Mouse (Mus musculus): ENCODE data around the gene Pitpnm3. TPM values are rescaled to one million over a fixed set of nuclear protein-coding genes. Genes with fewer than 3 reads are reported as not detected.

The Pitpnm3 gene
- polyA plus RNA-seq, 1 experiment from 2014 or later: 0.89 TPM

DNA sequence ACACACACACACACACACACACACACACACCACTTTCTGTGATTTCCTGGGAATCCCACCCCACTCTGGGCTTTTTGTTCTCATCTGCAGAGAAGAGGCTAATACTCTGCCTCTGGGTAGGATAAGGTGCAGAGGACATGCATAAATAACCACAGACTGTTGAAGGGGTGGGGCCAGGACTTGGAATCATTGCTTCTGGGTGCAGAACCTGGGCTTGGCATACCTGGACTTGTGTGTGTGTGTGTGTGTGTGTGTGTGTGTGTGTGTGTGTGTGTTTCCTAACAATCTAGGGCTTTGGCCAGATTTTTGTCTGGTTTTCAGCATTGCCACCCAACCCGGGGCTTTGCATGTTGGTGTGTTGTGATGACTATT, 10.3 kb upstream of the Pitpnm3 start:
- Histone ChIP-seq H3K27ac (replicated peaks; ENCODE audit: low read depth, low read length) (no peak overlapping the region; the same call in 1 of the 2 replicates), H3K4me1 (ENCODE audit: control insufficient read depth, insufficient read depth, low read length) (peaks cover 25% of the 10 kb centered on the region; the same call in 1 of the 2 replicates), H3K36me3 (ENCODE audit: control insufficient read depth, insufficient read depth, low read length) (no peaks in the 10 kb centered on the region), H3K9ac (ENCODE audit: low read depth, low read length) (no peak overlapping the region), H3K4me3 (ENCODE audit: low read depth, low read length) (no peak overlapping the region), H3K27me3 (replicated peaks; ENCODE audit: control insufficient read depth, insufficient read depth, low read length) (no peaks in the 10 kb centered on the region), H3K9me3 (ENCODE audit: control insufficient read depth, low read length) (no peaks in the 10 kb centered on the region), H3K4me2 (ENCODE audit: low read depth, low read length) (no peak overlapping the region)
- WGBS: 83% methylated on average over 1 of the region's 1 CpGs
- DNase-seq (ENCODE audit: low spot score) (no peak), ATAC-seq (ENCODE audit: low read depth) (no peak)

DNA sequence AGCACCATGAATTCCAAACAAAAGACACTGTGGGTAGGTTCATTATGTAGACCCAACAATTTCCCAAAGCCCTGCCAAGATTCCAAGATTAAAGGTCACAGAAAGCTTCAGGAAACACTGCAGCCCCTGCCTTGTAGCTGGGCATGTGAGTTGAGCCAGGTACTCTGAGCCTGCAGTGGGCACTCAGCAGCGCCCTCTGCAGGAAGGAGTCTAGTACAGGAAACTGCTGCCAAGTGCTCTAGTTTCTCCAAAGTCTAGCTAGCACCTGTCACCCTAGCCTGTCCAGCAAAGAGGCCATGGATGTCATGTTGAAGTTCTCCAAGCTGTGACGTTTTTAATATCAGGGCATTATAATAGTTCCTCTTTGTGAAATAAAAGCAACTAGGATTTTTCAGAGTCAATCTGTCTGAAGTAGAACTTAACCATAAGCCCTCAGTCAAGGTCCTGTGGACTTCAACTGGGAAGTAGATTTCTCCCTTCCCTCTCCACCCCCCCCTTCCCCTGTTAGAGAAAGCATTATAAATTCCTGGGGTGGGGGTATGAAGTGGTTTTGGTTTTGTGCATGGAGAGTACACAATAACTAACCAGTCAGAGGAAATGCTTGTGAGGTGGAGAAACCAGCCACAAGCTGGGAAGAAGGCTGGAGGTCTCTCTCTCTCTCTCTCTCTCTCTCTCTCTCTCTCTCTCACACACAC, 9.8 kb upstream of the Pitpnm3 start:
- 11% methylated on average over 2 of the region's 2 CpGs for WGBS
- ATAC-seq (ENCODE audit: low read depth) (no peak), DNase-seq (ENCODE audit: low spot score) (peak; percentile 43)
- H3K27ac ChIP-seq (replicated peaks; ENCODE audit: low read depth, low read length): no peak overlapping the region
- no peak overlapping the region for H3K4me2 ChIP-seq (ENCODE audit: low read depth, low read length)
- H3K9ac ChIP-seq (ENCODE audit: low read depth, low read length): no peak overlapping the region
- H3K36me3 ChIP-seq (ENCODE audit: control insufficient read depth, insufficient read depth, low read length): no peaks in the 10 kb centered on the region
- no peaks in the 10 kb centered on the region for H3K27me3 ChIP-seq (replicated peaks; ENCODE audit: control insufficient read depth, insufficient read depth, low read length)
- no peaks in the 10 kb centered on the region for H3K9me3 ChIP-seq (ENCODE audit: control insufficient read depth, low read length)
- no peak overlapping the region for H3K4me3 ChIP-seq (ENCODE audit: low read depth, low read length)
- H3K4me1 ChIP-seq (ENCODE audit: control insufficient read depth, insufficient read depth, low read length): peaks cover 25% of the 10 kb centered on the region; the same call in 1 of the 2 replicates

DNA sequence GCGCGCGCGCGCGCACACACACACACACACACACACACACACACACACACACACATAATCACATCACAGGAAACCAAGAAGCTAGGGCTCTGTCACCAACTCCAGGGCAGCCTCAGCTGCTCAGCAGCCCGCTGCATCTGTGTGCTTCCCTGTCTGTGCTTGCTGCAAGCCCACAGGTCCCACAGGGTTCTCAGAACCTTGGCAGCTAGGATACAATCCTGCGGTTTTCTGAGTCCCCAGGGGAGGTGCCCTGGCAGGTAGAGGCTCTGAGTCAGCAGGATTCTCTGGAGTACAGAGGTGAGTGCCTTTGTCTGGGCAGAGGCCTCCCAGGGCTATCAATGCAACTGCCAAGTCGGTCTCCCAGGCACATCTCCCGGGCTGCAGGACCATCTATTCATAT, 7.3 kb upstream of the Pitpnm3 start:
- ATAC-seq (ENCODE audit: low read depth): peak; percentile 93
- H3K9me3 ChIP-seq (ENCODE audit: control insufficient read depth, low read length): no peaks in the 10 kb centered on the region
- H3K27me3 ChIP-seq (replicated peaks; ENCODE audit: control insufficient read depth, insufficient read depth, low read length): no peaks in the 10 kb centered on the region
- H3K9ac ChIP-seq (ENCODE audit: low read depth, low read length): no peak overlapping the region
- 23% methylated on average over 7 of the region's 10 CpGs for WGBS
- H3K4me1 ChIP-seq (ENCODE audit: control insufficient read depth, insufficient read depth, low read length): peaks cover 22% of the 10 kb centered on the region; the same call in 1 of the 2 replicates
- H3K4me2 ChIP-seq (ENCODE audit: low read depth, low read length): no peak overlapping the region
- H3K27ac ChIP-seq (replicated peaks; ENCODE audit: low read depth, low read length): 0 out of 2 replicates have a peak overlapping the region, but pooled peaks have one; percentile 28
- no peak overlapping the region for H3K4me3 ChIP-seq (ENCODE audit: low read depth, low read length)
- no peaks in the 10 kb centered on the region for H3K36me3 ChIP-seq (ENCODE audit: control insufficient read depth, insufficient read depth, low read length)
- DNase-seq (ENCODE audit: low spot score): peak; percentile 89

DNA sequence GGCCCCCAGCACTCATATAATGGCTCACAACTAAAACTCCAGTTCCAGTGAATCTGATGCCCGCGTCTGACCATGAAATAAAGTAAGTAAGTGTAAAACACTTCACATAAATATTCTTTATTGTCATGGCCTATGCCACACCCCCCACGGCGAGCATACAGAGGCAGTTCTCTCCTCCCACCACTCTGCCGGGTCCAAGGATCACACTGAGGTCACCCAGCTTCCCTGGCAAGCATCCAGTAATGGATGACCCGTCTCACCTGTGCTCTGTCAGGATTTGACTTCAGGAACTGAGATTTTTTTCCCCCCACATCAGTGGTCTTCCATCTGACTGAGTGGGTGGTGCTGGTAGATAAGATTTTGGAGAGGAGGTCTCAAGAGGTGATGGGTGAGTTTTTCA, 4.6 kb upstream of the Pitpnm3 start:
- Histone ChIP-seq H3K27ac (replicated peaks; ENCODE audit: low read depth, low read length) (no peak overlapping the region), H3K27me3 (replicated peaks; ENCODE audit: control insufficient read depth, insufficient read depth, low read length) (peaks cover 21% of the 10 kb centered on the region), H3K4me1 (ENCODE audit: control insufficient read depth, insufficient read depth, low read length) (peaks cover 9% of the 10 kb centered on the region), H3K4me3 (ENCODE audit: low read depth, low read length) (no peak overlapping the region), H3K9me3 (ENCODE audit: control insufficient read depth, low read length) (no peaks in the 10 kb centered on the region), H3K36me3 (ENCODE audit: control insufficient read depth, insufficient read depth, low read length) (no peaks in the 10 kb centered on the region), H3K4me2 (ENCODE audit: low read depth, low read length) (no peak overlapping the region), H3K9ac (ENCODE audit: low read depth, low read length) (no peak overlapping the region)
- WGBS: 58% methylated on average over 6 of the region's 6 CpGs
- DNase-seq (ENCODE audit: low spot score): no peak
- no peak for ATAC-seq (ENCODE audit: low read depth)

DNA sequence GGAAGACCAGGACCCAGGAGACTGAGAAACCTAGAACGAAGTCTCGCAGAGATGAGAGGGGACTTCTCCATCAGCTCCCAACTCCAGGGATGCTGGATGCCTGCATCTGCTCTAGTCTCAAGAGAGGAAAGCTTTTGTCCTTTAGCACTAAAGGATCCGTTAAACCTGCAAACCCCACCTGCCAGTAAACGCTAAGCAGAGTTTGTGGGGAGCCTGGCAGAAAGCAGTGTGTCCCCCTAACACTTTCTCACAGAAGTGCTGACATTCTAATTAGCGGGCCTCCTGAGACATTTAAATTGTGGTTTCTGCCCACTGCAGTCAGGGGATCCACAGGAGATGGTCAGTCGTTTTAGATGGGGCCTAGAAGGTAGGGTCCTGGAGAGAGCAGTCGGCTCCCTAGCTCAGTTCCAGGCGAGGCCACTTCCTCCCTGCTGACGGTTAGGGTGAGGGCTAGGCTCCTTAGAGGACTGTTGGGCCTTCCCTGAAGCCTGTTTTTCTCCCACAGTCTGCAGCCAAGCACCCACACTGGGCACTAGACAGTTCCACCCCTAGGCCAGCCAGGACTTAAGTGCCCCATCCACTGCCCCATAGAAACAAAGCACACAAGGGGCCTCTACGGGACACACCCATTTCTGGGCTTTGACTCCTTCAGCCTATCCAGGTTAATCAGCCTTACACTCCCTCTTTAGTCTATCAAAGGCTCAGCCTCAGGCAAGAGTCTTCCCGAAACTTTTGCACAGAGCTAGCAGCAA, 829 bp upstream of the Pitpnm3 start:
- Histone ChIP-seq H3K4me1 (ENCODE audit: control insufficient read depth, insufficient read depth, low read length) (peaks cover 17% of the 10 kb centered on the region), H3K9me3 (ENCODE audit: control insufficient read depth, low read length) (no peaks in the 10 kb centered on the region), H3K9ac (ENCODE audit: low read depth, low read length) (peak overlapping the region; percentile 76), H3K4me3 (ENCODE audit: low read depth, low read length) (peak overlapping the region; percentile 61), H3K27me3 (replicated peaks; ENCODE audit: control insufficient read depth, insufficient read depth, low read length) (peaks cover 38% of the 10 kb centered on the region), H3K27ac (replicated peaks; ENCODE audit: low read depth, low read length) (no peak overlapping the region), H3K4me2 (ENCODE audit: low read depth, low read length) (peak overlapping the region; percentile 97), H3K36me3 (ENCODE audit: control insufficient read depth, insufficient read depth, low read length) (no peaks in the 10 kb centered on the region)
- DNase-seq (ENCODE audit: low spot score): no peak
- no peak for ATAC-seq (ENCODE audit: low read depth)
- WGBS: 30% methylated on average over 11 of the region's 11 CpGs

DNA sequence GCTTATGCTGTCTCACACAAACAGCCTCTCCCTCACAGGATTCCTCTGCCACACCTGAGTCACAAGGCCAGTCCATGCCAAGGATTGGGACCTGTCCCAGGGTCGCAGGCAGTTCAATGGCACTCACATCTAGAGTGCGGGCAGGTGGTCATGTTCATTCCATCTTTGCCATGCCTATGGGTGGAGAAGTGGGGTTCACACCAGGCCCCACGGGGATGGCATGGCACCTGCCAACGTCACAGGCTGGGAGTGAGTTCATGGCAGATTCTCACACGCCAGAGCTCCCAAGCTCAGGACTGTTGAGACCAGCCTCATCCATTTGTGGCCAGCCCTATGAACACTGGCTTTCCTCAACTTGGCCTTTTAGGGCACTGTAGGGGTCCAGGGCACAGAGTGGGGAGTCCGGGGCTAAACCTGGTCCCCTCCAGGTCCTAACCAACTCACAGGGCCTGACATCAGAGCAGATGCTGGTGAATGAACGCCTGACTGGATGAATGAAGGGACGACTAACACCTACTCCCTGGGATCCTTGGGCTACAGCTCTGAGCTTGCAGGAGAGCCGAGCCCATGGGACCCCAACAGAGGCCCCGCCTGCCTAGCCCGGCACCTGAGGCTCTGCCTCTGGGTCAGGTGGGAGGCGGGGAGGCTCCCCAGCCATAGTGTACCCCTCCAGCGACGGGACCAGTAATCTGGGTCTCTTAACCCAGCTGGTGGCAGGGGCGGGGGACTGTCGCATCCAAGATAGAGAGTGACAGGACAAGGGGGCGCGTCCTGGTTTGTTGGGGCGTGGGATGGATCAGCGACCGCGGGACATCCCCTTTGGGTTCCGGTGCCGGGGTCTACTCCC, 819 bp downstream of the Pitpnm3 start:
- Histone ChIP-seq H3K4me3 (ENCODE audit: low read depth, low read length) (peak overlapping the region; percentile 61), H3K36me3 (ENCODE audit: control insufficient read depth, insufficient read depth, low read length) (no peaks in the 10 kb centered on the region), H3K9ac (ENCODE audit: low read depth, low read length) (peak overlapping the region; percentile 76), H3K27me3 (replicated peaks; ENCODE audit: control insufficient read depth, insufficient read depth, low read length) (peaks cover 38% of the 10 kb centered on the region), H3K4me1 (ENCODE audit: control insufficient read depth, insufficient read depth, low read length) (peaks cover 27% of the 10 kb centered on the region), H3K9me3 (ENCODE audit: control insufficient read depth, low read length) (no peaks in the 10 kb centered on the region), H3K4me2 (ENCODE audit: low read depth, low read length) (peak overlapping the region; percentile 97), H3K27ac (replicated peaks; ENCODE audit: low read depth, low read length) (no peak overlapping the region)
- WGBS: 32% methylated on average over 16 of the region's 24 CpGs
- ATAC-seq (ENCODE audit: low read depth) (0 out of 2 replicates have a peak, but pooled peaks have one; percentile 1), DNase-seq (ENCODE audit: low spot score) (no peak)

DNA sequence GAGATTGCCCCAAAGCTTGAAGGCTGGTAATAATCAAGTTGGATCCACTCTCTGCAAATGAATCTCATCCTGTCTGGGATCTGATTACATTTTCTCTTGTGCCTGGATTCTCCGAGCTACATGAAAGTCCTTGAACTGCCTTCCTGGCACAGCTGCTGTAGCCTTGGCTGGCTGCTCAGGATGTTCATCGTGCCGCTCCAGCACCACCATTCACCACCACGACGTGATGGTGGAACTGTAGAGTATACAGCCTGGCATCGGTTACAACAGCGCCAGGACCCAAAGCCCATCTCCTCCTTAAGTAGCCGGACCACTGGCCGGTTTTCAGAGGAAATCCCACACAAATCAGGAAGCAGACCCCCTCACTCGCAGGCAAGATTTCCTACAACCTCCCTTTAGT, 2.5 kb downstream of the Pitpnm3 start:
- peaks cover 38% of the 10 kb centered on the region for H3K27me3 ChIP-seq (replicated peaks; ENCODE audit: control insufficient read depth, insufficient read depth, low read length)
- 48% methylated on average over 10 of the region's 10 CpGs for WGBS
- H3K4me1 ChIP-seq (ENCODE audit: control insufficient read depth, insufficient read depth, low read length): peaks cover 27% of the 10 kb centered on the region

DNA sequence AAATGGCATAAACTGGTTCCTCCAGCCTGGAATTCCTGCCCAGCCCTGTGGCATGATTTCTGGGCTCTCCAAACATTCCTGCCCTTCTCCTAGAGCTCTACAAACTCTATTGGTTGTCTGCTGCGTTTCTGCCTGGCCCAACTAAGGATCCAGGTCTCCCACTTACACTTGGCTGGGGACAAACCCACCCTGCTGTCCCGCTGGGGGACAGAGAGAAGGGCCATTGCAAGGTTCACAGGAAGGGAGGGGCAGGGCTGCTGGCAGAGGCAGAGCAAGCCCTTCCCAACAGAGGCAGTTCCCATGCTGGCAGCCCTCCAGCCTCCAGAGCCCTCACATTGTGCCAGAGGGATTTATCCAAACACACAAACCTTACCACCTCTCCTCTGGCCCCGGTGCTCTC, 3.3 kb downstream of the Pitpnm3 start:
- Histone ChIP-seq H3K27me3 (replicated peaks; ENCODE audit: control insufficient read depth, insufficient read depth, low read length) (peaks cover 36% of the 10 kb centered on the region), H3K9me3 (ENCODE audit: control insufficient read depth, low read length) (no peaks in the 10 kb centered on the region), H3K4me1 (ENCODE audit: control insufficient read depth, insufficient read depth, low read length) (peaks cover 27% of the 10 kb centered on the region), H3K27ac (replicated peaks; ENCODE audit: low read depth, low read length) (no peak overlapping the region), H3K36me3 (ENCODE audit: control insufficient read depth, insufficient read depth, low read length) (no peaks in the 10 kb centered on the region), H3K9ac (ENCODE audit: low read depth, low read length) (no peak overlapping the region; the same call in 1 of the 2 replicates), H3K4me2 (ENCODE audit: low read depth, low read length) (0 out of 2 replicates have a peak overlapping the region, but pooled peaks have one; percentile 1), H3K4me3 (ENCODE audit: low read depth, low read length) (no peak overlapping the region)
- DNase-seq (ENCODE audit: low spot score): peak; percentile 66
- WGBS: 15% methylated on average over 2 of the region's 3 CpGs
- no peak for ATAC-seq (ENCODE audit: low read depth)

More for the DNA sequence above, 2.5 kb downstream of the Pitpnm3 start:
- Histone ChIP-seq H3K4me3 (ENCODE audit: low read depth, low read length) (no peak overlapping the region), H3K9me3 (ENCODE audit: control insufficient read depth, low read length) (no peaks in the 10 kb centered on the region), H3K27ac (replicated peaks; ENCODE audit: low read depth, low read length) (peak overlapping the region; percentile 10; the same call in 1 of the 2 replicates), H3K36me3 (ENCODE audit: control insufficient read depth, insufficient read depth, low read length) (no peaks in the 10 kb centered on the region), H3K4me2 (ENCODE audit: low read depth, low read length) (no peak overlapping the region), H3K9ac (ENCODE audit: low read depth, low read length) (no peak overlapping the region)
- DNase-seq (ENCODE audit: low spot score) (peak; percentile 45), ATAC-seq (ENCODE audit: low read depth) (no peak)
